Mouse (Mus musculus): ENCODE measurements at regions not wholly inside any gene's neighbourhood (a gene's known extent, or its start where the extent isn't known, plus 50 kb on each side); places are given as distances from the start of the nearest gene placed in this dataset.

GRCm38 (mm10) chr1:30751138-30751907 is 122.4 kb downstream of the Phf3 start:
- TF ChIP-seq CTCF (IDR thresholded peaks at IDR 0.05 in 2 of 3, conservative IDR thresholded peaks at IDR 0.05 in 1 of 3; ENCODE audit: control insufficient read depth in 1 of 3, insufficient read depth in 1 of 3, low read depth in 2 of 3, low read length in 3 of 3, poor library complexity in 1 of 3, severe bottlenecking in 1 of 3) (no peak), POLR2AphosphoS2 (IDR thresholded peaks at IDR 0.05; ENCODE audit: low read length) (no peak), POLR2A (IDR thresholded peaks at IDR 0.05; ENCODE audit: control insufficient read depth in 1 of 2, insufficient read depth in 1 of 2, low read depth in 1 of 2, low read length in 2 of 2, poor library complexity in 1 of 2) (no peak), BHLHE40 (IDR thresholded peaks at IDR 0.05; ENCODE audit: borderline replicate concordance, low read depth, low read length) (no peak), SMC3 (IDR thresholded peaks at IDR 0.05; ENCODE audit: low read depth, low read length) (no peak), NELFE (IDR thresholded peaks at IDR 0.05; ENCODE audit: low read depth, low read length) (no peak), ZC3H11A (IDR thresholded peaks at IDR 0.05; ENCODE audit: low read depth, low read length) (no peak), MAZ (IDR thresholded peaks at IDR 0.05; ENCODE audit: low read depth, low read length) (no peak), MYC (IDR thresholded peaks at IDR 0.05; ENCODE audit: low read depth, low read length) (no peak), JUND (IDR thresholded peaks at IDR 0.05; ENCODE audit: low read depth, low read length) (no peak), TBP (IDR thresholded peaks at IDR 0.05; ENCODE audit: low read depth, low read length) (no peak), MAFK (IDR thresholded peaks at IDR 0.05; ENCODE audit: borderline replicate concordance, low read depth, low read length) (no peak), ZKSCAN1 (IDR thresholded peaks at IDR 0.05; ENCODE audit: low read depth, low read length) (no peak), ZMIZ1 (IDR thresholded peaks at IDR 0.05; ENCODE audit: low read depth, low read length) (no peak)
